Mouse (Mus musculus): ENCODE results near the gene Naa10. TPM values are rescaled to one million over a fixed set of nuclear protein-coding genes. Genes with fewer than 3 reads are reported as not detected.

Naa10 gene
- total and polyA plus RNA-seq, 2 experiments = 44.6 to 55.9 TPM

DNA sequence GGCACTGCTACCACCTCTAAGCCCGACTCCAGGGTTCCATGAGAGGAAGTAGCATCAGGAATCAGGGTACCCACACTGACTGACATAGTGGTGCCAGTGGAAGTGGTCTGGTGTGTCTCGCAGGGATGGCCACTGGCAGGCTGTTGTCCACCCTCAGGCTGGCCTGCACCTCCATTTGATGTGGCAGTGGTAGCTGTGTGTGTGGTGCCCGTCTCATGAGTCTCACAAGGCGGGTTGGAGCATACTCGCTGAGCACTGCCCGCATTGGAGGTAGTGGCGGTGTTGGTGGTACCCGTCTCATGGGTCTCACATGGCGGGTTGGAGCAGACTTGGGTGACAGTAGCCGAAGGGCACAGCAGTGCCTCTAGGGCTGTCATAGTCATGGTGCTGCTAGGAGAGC, 27.6 kb upstream of the Naa10 start:
- H3K36me3 ChIP-seq (ENCODE audit: control insufficient read depth, insufficient read depth, low read length) = peaks cover 54% of the 10 kb centered on the region
- WGBS = 94% methylated on average over 7 of the region's 10 CpGs

DNA sequence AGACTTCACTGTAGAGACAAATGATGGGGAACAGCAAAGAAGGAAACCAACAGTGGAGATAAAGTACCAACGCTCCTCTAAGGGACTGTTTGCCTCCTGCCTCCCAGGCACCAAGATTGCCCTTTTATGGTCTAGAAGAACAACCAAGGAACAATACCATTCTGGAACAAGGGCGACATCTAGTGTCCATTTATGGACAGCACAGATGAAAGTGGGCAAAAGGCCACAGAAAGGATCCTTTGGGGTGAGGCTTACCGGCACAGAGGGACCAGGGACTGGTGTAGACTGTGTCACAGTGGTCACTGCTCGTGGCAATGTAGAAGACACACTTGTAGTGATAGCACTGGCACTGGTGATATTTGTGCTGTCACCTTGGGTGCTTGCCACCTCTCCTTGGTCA, 26.9 kb upstream of the Naa10 start:
- H3K4me1 ChIP-seq (ENCODE audit: control insufficient read depth, insufficient read depth, low read length) = no peaks in the 10 kb centered on the region
- 37% methylated on average over 4 of the region's 4 CpGs for WGBS

More for the DNA sequence above, 27.6 kb upstream of the Naa10 start:
- no peak overlapping the region for H3K4me3 ChIP-seq (ENCODE audit: insufficient read depth, low read depth, low read length)
- H3K4me1 ChIP-seq (ENCODE audit: control insufficient read depth, insufficient read depth, low read length) = no peaks in the 10 kb centered on the region
- DNase-seq (ENCODE audit: extremely low read depth, low read depth, low spot score) = no peak
- H3K27ac ChIP-seq (replicated peaks; ENCODE audit: insufficient read depth, low read depth, low read length) = no peak overlapping the region
- H3K79me2 ChIP-seq (ENCODE audit: control insufficient read depth, insufficient read depth, low read length) = no peaks in the 10 kb centered on the region
- TF ChIP-seq POLR2A (IDR thresholded peaks at IDR 0.05; ENCODE audit: extremely low read depth, insufficient read depth, low read length) (no peak), CTCF (IDR thresholded peaks at IDR 0.05; ENCODE audit: low read depth, low read length) (no peak)
- no peak overlapping the region for H3K9ac ChIP-seq (ENCODE audit: low read depth, low read length)
- no peaks in the 10 kb centered on the region for H3K27me3 ChIP-seq (ENCODE audit: control insufficient read depth, insufficient read depth, low read length)

DNA sequence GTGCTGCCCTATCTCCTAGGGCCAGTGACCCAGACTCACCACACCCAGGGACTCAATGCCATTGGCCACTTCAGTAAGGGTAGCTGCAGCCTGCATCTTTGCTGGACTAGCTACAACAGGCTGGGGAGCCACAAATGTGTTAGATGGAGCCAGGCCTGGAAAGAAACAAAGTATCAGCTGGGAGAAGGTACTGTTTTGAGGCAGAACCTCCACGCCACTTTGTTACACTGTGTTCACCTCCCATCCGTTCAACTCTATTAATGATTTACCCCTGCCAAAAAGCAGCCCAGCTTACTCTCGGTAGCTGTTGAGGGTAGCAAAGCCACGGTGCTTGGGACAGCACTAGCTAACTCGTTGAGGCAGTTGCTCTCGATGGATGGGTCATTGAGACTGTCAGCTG, 25.2 kb upstream of the Naa10 start:
- Histone ChIP-seq H3K4me3 (ENCODE audit: insufficient read depth, low read depth, low read length) (no peak overlapping the region), H3K79me2 (ENCODE audit: control insufficient read depth, insufficient read depth, low read length) (no peaks in the 10 kb centered on the region), H3K27me3 (ENCODE audit: control insufficient read depth, insufficient read depth, low read length) (no peaks in the 10 kb centered on the region), H3K9ac (ENCODE audit: low read depth, low read length) (no peak overlapping the region), H3K27ac (replicated peaks; ENCODE audit: insufficient read depth, low read depth, low read length) (no peak overlapping the region), H3K4me1 (ENCODE audit: control insufficient read depth, insufficient read depth, low read length) (no peaks in the 10 kb centered on the region), H3K36me3 (ENCODE audit: control insufficient read depth, insufficient read depth, low read length) (peaks cover 47% of the 10 kb centered on the region)
- 31% methylated on average over 6 of the region's 6 CpGs for WGBS
- no peak for DNase-seq (ENCODE audit: extremely low read depth, low read depth, low spot score)
- no peak for TF ChIP-seq POLR2A (IDR thresholded peaks at IDR 0.05; ENCODE audit: extremely low read depth, insufficient read depth, low read length)
- no peak for TF ChIP-seq CTCF (IDR thresholded peaks at IDR 0.05; ENCODE audit: low read depth, low read length)

More for the DNA sequence above, 26.9 kb upstream of the Naa10 start:
- Histone ChIP-seq H3K79me2 (ENCODE audit: control insufficient read depth, insufficient read depth, low read length) (no peaks in the 10 kb centered on the region), H3K4me3 (ENCODE audit: insufficient read depth, low read depth, low read length) (no peak overlapping the region), H3K27ac (replicated peaks; ENCODE audit: insufficient read depth, low read depth, low read length) (no peak overlapping the region), H3K36me3 (ENCODE audit: control insufficient read depth, insufficient read depth, low read length) (peaks cover 54% of the 10 kb centered on the region), H3K9ac (ENCODE audit: low read depth, low read length) (no peak overlapping the region), H3K27me3 (ENCODE audit: control insufficient read depth, insufficient read depth, low read length) (no peaks in the 10 kb centered on the region)
- peak; percentile 28 for DNase-seq (ENCODE audit: extremely low read depth, low read depth, low spot score)
- no peak for TF ChIP-seq POLR2A (IDR thresholded peaks at IDR 0.05; ENCODE audit: extremely low read depth, insufficient read depth, low read length)
- peak; percentile 37 for TF ChIP-seq CTCF (IDR thresholded peaks at IDR 0.05; ENCODE audit: low read depth, low read length)

DNA sequence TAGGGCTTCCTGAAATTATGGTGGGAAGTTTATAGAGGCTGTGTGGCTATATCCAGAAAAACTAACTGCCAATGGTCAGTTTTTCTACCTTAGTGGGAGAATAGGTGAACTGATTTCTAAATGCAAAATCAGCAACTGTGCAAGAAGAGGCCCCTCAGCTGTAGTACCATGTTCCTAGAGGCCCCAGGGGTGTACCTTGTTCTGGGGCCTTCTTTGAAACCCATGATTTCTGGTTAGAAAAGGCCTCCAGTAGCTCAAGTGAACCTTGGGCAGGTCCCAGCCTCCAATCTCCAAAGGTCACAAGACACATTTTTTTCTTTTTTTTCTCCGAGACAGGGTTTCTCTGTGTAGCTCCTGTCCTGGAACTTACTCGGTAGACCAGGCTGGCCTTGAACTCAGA, 20.6 kb upstream of the Naa10 start:
- H3K79me2 ChIP-seq (ENCODE audit: control insufficient read depth, insufficient read depth, low read length) = no peaks in the 10 kb centered on the region
- no peak overlapping the region for H3K27ac ChIP-seq (replicated peaks; ENCODE audit: insufficient read depth, low read depth, low read length)
- DNase-seq (ENCODE audit: extremely low read depth, low read depth, low spot score) = no peak
- H3K27me3 ChIP-seq (ENCODE audit: control insufficient read depth, insufficient read depth, low read length) = no peaks in the 10 kb centered on the region
- H3K9ac ChIP-seq (ENCODE audit: low read depth, low read length) = no peak overlapping the region
- TF ChIP-seq POLR2A (IDR thresholded peaks at IDR 0.05; ENCODE audit: extremely low read depth, insufficient read depth, low read length) (no peak), CTCF (IDR thresholded peaks at IDR 0.05; ENCODE audit: low read depth, low read length) (no peak)
- H3K4me1 ChIP-seq (ENCODE audit: control insufficient read depth, insufficient read depth, low read length) = no peaks in the 10 kb centered on the region
- peaks cover 30% of the 10 kb centered on the region for H3K36me3 ChIP-seq (ENCODE audit: control insufficient read depth, insufficient read depth, low read length)
- H3K4me3 ChIP-seq (ENCODE audit: insufficient read depth, low read depth, low read length) = no peak overlapping the region
- WGBS = 74% methylated on average over 2 of the region's 2 CpGs

DNA sequence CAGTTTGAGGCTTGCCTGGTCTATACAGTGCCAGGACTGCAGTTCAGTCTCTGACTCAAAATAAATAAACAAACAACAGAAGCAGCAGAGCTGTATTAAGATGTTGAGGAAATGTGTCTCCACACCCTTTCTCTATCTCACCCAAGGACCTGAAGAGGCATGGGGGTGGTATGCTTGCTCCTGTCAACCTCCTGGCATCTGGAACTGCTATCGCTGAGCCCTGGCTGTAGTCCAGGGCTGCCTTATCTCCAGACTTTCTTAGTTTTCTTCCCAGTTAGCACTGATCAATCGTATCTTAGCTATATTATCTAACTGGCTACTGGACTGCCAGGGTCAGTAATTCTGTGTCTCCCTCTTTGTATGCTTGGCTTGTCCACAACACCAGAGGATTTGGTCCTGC, 20.1 kb upstream of the Naa10 start:
- Histone ChIP-seq H3K4me3 (ENCODE audit: insufficient read depth, low read depth, low read length) (no peak overlapping the region), H3K79me2 (ENCODE audit: control insufficient read depth, insufficient read depth, low read length) (no peaks in the 10 kb centered on the region), H3K4me1 (ENCODE audit: control insufficient read depth, insufficient read depth, low read length) (no peaks in the 10 kb centered on the region), H3K27me3 (ENCODE audit: control insufficient read depth, insufficient read depth, low read length) (no peaks in the 10 kb centered on the region), H3K27ac (replicated peaks; ENCODE audit: insufficient read depth, low read depth, low read length) (no peak overlapping the region), H3K9ac (ENCODE audit: low read depth, low read length) (no peak overlapping the region), H3K36me3 (ENCODE audit: control insufficient read depth, insufficient read depth, low read length) (peaks cover 30% of the 10 kb centered on the region)
- no peak for DNase-seq (ENCODE audit: extremely low read depth, low read depth, low spot score)
- no peak for TF ChIP-seq CTCF (IDR thresholded peaks at IDR 0.05; ENCODE audit: low read depth, low read length)
- TF ChIP-seq POLR2A (IDR thresholded peaks at IDR 0.05; ENCODE audit: extremely low read depth, insufficient read depth, low read length) = no peak
- 45% methylated on average over 2 of the region's 2 CpGs for WGBS

DNA sequence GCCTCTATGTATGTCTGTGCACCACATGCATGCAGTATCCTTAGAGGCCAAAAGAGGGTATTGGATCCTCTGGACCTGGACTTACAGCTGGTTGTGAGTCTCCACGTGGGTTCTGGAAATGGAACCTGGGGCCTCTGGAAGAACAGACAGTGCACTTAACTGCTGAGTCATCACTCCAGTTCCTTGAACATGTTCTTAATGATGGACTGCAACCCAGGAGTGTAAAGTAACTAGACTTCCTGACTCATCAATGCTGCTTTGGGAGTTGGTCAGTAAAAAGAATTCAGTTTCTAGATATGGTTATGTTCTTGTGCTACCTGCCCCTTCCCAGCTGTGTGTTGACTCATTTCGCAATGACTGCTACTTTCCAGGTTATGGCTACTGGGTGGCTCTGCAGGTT, 10.1 kb upstream of the Naa10 start:
- H3K79me2 ChIP-seq (ENCODE audit: control insufficient read depth, insufficient read depth, low read length) = no peaks in the 10 kb centered on the region
- H3K27me3 ChIP-seq (ENCODE audit: control insufficient read depth, insufficient read depth, low read length) = no peaks in the 10 kb centered on the region
- no peak overlapping the region for H3K27ac ChIP-seq (replicated peaks; ENCODE audit: insufficient read depth, low read depth, low read length)
- H3K36me3 ChIP-seq (ENCODE audit: control insufficient read depth, insufficient read depth, low read length) = no peaks in the 10 kb centered on the region
- no peak for DNase-seq (ENCODE audit: extremely low read depth, low read depth, low spot score)
- no peak overlapping the region for H3K4me3 ChIP-seq (ENCODE audit: insufficient read depth, low read depth, low read length)
- 51% methylated on average over 2 of the region's 2 CpGs for WGBS
- no peaks in the 10 kb centered on the region for H3K4me1 ChIP-seq (ENCODE audit: control insufficient read depth, insufficient read depth, low read length)
- H3K9ac ChIP-seq (ENCODE audit: low read depth, low read length) = no peak overlapping the region
- TF ChIP-seq POLR2A (IDR thresholded peaks at IDR 0.05; ENCODE audit: extremely low read depth, insufficient read depth, low read length) (no peak), CTCF (IDR thresholded peaks at IDR 0.05; ENCODE audit: low read depth, low read length) (no peak)

Measured in liver, adult 2 months (tissue).